Mouse (Mus musculus): ENCODE measurements around the gene Taf1a. TPM values are rescaled to one million over a fixed set of nuclear protein-coding genes. Genes with fewer than 3 reads are reported as not detected.
"Not testable (repeated sequence)": the region's sequence is repeated elsewhere in the genome, so short reads cannot be mapped to it uniquely, and the experiment has no call there.

Taf1a gene
- polyA plus RNA-seq, 1 experiment from 2014 or later, result 17.0 TPM

DNA sequence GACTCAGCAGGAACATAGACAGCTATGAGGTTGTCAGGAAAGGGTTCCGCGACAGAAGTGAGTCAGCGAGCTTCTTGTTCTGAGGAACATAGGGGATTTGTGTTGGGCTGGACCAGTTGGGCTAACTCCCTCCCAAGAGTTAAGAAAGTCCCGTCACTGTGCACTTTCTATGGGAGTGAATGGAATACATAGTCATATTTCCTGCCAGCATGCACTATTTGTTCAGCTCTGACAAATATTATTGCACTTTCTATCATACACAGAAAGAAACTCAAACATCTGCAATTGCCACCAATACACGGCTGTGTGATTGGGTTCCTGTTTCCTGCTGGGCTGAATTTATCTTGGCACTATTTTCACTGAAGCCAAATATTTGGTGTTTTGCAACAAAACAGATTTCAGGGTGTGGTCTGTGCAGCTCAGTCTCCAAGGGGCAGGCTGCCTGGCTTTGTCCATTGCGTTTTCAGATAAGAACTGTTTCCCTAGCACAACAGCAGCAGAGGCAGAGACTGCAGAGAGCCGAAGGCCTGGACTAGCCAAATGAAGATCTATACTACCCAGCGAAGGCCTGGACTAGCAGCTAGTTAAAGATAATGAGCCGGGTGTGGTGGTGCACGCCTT is 10.3 kb upstream of the Taf1a start:
- DNase-seq (ENCODE audit: low spot score), result no peak
- no peak overlapping the region for H3K4me3 ChIP-seq (ENCODE audit: low read depth, low read length)
- H3K27me3 ChIP-seq (ENCODE audit: control insufficient read depth, insufficient read depth, low read length), result no peaks in the 10 kb centered on the region
- H3K4me1 ChIP-seq (ENCODE audit: control insufficient read depth, insufficient read depth, low read length), result no peaks in the 10 kb centered on the region
- no peaks in the 10 kb centered on the region for H3K36me3 ChIP-seq (replicated peaks; ENCODE audit: control insufficient read depth, insufficient read depth, low read depth, low read length)
- no peak overlapping the region for H3K4me2 ChIP-seq (ENCODE audit: low read depth, low read length)
- H3K27ac ChIP-seq (replicated peaks; ENCODE audit: low read depth, low read length), result no peak overlapping the region
- no peak for ATAC-seq (replicated peaks; ENCODE audit: insufficient number of reproducible peaks, low FRiP score, low TSS enrichment, low read depth)
- no peaks in the 10 kb centered on the region for H3K9me3 ChIP-seq (replicated peaks; ENCODE audit: control insufficient read depth, low read length)
- 81% methylated on average over 10 of the region's 10 CpGs for WGBS
- H3K9ac ChIP-seq (replicated peaks; ENCODE audit: low read length), result no peak overlapping the region

DNA sequence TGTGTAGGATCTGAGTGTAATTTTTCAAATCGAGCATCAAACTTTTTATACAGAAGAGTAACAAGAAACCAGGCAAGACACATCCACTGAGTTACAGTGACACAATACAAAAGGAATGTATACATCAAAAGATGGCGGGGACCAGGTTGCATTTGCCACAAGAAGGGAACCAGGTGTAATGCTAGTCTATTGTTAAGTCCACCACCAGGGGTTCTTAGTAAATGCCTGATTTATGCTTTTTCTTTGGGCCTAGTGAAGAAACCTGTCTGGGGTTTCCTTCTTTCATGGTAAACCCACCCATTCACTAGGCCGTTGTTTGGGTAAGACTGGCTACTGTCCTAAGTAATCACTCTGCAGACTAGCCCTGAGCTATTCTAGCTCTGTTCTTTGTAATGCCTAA is 9.4 kb upstream of the Taf1a start:
- DNase-seq (ENCODE audit: low spot score); ATAC-seq (replicated peaks; ENCODE audit: insufficient number of reproducible peaks, low FRiP score, low TSS enrichment, low read depth): not testable (repeated sequence)

DNA sequence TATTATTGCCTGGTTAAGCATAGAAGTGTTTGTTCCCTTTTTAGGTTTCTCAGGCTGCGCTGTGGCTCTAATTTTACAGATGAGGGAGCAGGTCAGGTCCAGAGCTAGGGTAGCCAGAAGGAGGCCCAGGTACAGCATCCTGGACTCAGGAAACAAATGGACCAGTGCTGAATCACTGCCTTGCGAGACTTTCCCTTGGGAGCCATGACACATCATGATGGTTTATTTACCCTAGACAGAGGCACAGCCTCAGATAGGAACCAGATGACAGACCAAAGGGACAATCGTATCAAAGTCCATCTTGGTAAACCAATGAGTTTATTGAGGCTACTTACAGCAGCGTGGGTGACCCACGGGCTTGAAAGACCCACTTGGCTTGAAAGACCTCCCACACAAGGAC is 7.0 kb upstream of the Taf1a start:
- 80% methylated on average over 5 of the region's 5 CpGs for WGBS

More for the DNA sequence above, 9.4 kb upstream of the Taf1a start:
- not testable (repeated sequence) for H3K4me1 ChIP-seq (ENCODE audit: control insufficient read depth, insufficient read depth, low read length); H3K27me3 ChIP-seq (ENCODE audit: control insufficient read depth, insufficient read depth, low read length); H3K9me3 ChIP-seq (replicated peaks; ENCODE audit: control insufficient read depth, low read length); H3K9ac ChIP-seq (replicated peaks; ENCODE audit: low read length); H3K27ac ChIP-seq (replicated peaks; ENCODE audit: low read depth, low read length); H3K4me2 ChIP-seq (ENCODE audit: low read depth, low read length); H3K36me3 ChIP-seq (replicated peaks; ENCODE audit: control insufficient read depth, insufficient read depth, low read depth, low read length); H3K4me3 ChIP-seq (ENCODE audit: low read depth, low read length)
- WGBS, result 78% methylated on average over 3 of the region's 3 CpGs

DNA sequence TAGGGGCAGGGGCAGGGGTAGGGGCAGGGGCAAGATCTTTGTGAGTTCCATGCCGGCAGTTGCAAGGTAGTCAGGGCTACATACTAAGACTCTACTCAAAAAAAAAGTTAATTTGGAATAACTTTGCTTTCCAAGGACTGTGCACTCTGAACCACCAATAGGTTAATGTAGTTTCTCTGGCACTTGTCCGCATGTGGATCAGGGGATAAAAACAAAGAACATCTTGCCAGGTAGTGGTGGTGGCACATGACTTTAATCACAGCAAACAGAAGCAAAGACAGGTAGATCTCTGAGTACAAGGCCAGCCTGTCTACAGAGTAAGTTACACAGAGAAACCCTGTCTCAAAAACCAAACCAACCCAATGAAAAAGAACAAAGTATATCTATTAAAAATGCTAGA is 6.2 kb upstream of the Taf1a start:
- Histone ChIP-seq H3K4me1 (ENCODE audit: control insufficient read depth, insufficient read depth, low read length) (no peaks in the 10 kb centered on the region), H3K27ac (replicated peaks; ENCODE audit: low read depth, low read length) (no peak overlapping the region), H3K27me3 (ENCODE audit: control insufficient read depth, insufficient read depth, low read length) (no peaks in the 10 kb centered on the region), H3K4me2 (ENCODE audit: low read depth, low read length) (no peak overlapping the region), H3K36me3 (replicated peaks; ENCODE audit: control insufficient read depth, insufficient read depth, low read depth, low read length) (no peaks in the 10 kb centered on the region), H3K9me3 (replicated peaks; ENCODE audit: control insufficient read depth, low read length) (no peaks in the 10 kb centered on the region), H3K9ac (replicated peaks; ENCODE audit: low read length) (no peak overlapping the region), H3K4me3 (ENCODE audit: low read depth, low read length) (no peak overlapping the region)
- WGBS, result 82% methylated on average over 2 of the region's 2 CpGs
- no peak for DNase-seq (ENCODE audit: low spot score)
- no peak for ATAC-seq (replicated peaks; ENCODE audit: insufficient number of reproducible peaks, low FRiP score, low TSS enrichment, low read depth)

More for the DNA sequence above, 7.0 kb upstream of the Taf1a start:
- no peaks in the 10 kb centered on the region for H3K4me1 ChIP-seq (ENCODE audit: control insufficient read depth, insufficient read depth, low read length)
- H3K9me3 ChIP-seq (replicated peaks; ENCODE audit: control insufficient read depth, low read length), result no peaks in the 10 kb centered on the region
- no peaks in the 10 kb centered on the region for H3K27me3 ChIP-seq (ENCODE audit: control insufficient read depth, insufficient read depth, low read length)
- no peak overlapping the region for H3K4me3 ChIP-seq (ENCODE audit: low read depth, low read length)
- no peak overlapping the region for H3K27ac ChIP-seq (replicated peaks; ENCODE audit: low read depth, low read length)
- no peak for ATAC-seq (replicated peaks; ENCODE audit: insufficient number of reproducible peaks, low FRiP score, low TSS enrichment, low read depth)
- H3K4me2 ChIP-seq (ENCODE audit: low read depth, low read length), result no peak overlapping the region
- DNase-seq (ENCODE audit: low spot score), result no peak
- no peaks in the 10 kb centered on the region for H3K36me3 ChIP-seq (replicated peaks; ENCODE audit: control insufficient read depth, insufficient read depth, low read depth, low read length)
- H3K9ac ChIP-seq (replicated peaks; ENCODE audit: low read length), result no peak overlapping the region

DNA sequence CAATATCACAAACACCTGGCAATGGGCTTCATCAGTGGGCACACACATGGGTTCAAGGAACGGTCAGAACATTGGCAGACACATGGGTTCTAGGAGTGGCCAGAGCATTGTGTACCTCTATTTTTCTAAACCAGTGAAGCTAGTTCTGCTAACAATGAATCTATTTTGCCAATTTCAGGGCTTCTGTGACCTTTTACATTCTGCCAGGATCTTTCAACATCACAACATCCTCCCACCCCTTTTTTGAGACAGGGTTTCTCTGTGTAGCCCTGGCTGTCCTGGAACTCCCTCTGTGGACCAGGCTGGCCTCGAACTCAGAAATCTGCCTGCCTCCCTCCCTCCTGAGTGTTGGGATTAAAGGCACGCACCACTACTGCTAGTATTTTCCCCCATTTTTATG is 1.4 kb upstream of the Taf1a start:
- H3K27ac ChIP-seq (replicated peaks; ENCODE audit: low read depth, low read length); H3K9me3 ChIP-seq (replicated peaks; ENCODE audit: control insufficient read depth, low read length); H3K4me2 ChIP-seq (ENCODE audit: low read depth, low read length); H3K4me1 ChIP-seq (ENCODE audit: control insufficient read depth, insufficient read depth, low read length); H3K27me3 ChIP-seq (ENCODE audit: control insufficient read depth, insufficient read depth, low read length); H3K9ac ChIP-seq (replicated peaks; ENCODE audit: low read length); H3K36me3 ChIP-seq (replicated peaks; ENCODE audit: control insufficient read depth, insufficient read depth, low read depth, low read length); H3K4me3 ChIP-seq (ENCODE audit: low read depth, low read length); DNase-seq (ENCODE audit: low spot score); ATAC-seq (replicated peaks; ENCODE audit: insufficient number of reproducible peaks, low FRiP score, low TSS enrichment, low read depth): not testable (repeated sequence)
- WGBS, result 86% methylated on average over 3 of the region's 3 CpGs

DNA sequence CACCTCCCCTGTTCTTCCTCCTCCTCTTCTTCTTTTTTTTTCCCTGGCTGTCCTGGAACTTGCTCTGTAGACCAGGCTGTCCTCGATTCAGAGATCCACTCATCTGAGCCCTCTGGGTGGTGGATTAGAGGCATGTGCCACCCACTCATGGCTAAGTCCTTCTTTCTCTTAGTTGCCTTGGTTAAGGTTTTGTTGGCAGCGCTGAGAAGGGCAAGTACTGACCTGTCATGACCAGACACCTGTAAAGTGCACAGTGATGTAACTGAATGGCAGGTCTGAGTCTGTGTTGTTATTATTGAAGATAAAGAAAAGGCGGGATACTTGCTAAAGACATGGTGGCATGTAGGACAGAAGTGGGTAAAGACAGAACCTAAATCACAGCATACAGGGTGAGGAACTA is 14.6 kb downstream of the Taf1a start:
- WGBS, result 90% methylated on average over 3 of the region's 3 CpGs
- no peak for DNase-seq (ENCODE audit: low spot score)

DNA sequence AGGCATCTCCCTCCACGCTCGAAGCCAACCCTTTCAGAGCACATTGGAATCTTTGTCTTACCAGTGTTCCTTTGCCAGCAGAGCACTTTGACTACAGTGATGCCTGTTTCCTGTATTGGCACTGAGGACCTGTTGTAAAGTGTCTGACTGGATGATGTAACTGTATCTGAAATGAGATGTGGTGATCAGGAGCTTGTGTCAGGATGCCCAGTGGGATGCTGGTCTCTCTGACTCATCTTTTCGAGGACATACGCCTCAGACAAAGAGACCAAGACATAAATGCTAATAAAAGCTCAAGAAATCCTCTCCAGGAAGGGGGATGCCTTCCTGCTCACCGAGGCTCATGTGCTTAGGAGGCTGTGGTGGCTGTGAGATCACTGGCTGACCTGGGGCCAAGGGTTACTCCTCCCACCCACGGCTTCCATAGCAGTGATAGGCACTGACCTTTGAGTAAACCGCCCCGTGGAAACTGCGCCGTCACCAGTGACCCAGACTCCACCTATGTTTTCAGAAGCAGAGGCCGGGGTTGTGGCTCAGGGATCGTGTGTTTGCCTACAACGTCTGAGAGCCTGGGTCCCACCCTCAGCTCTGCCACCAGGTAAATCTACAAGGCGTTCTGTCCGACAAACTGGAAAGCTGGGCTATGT is 25.4 kb downstream of the Taf1a start:
- Histone ChIP-seq H3K27ac (replicated peaks; ENCODE audit: low read depth, low read length) (no peak overlapping the region), H3K9me3 (replicated peaks; ENCODE audit: control insufficient read depth, low read length) (no peaks in the 10 kb centered on the region), H3K27me3 (ENCODE audit: control insufficient read depth, insufficient read depth, low read length) (no peaks in the 10 kb centered on the region), H3K9ac (replicated peaks; ENCODE audit: low read length) (no peak overlapping the region), H3K4me3 (ENCODE audit: low read depth, low read length) (no peak overlapping the region), H3K4me2 (ENCODE audit: low read depth, low read length) (no peak overlapping the region), H3K36me3 (replicated peaks; ENCODE audit: control insufficient read depth, insufficient read depth, low read depth, low read length) (no peaks in the 10 kb centered on the region; the same call in none of the 2 replicates), H3K4me1 (ENCODE audit: control insufficient read depth, insufficient read depth, low read length) (no peaks in the 10 kb centered on the region)
- WGBS, result 89% methylated on average over 15 of the region's 15 CpGs
- DNase-seq (ENCODE audit: low spot score), result no peak
- no peak for ATAC-seq (replicated peaks; ENCODE audit: insufficient number of reproducible peaks, low FRiP score, low TSS enrichment, low read depth)

More for the DNA sequence above, 14.6 kb downstream of the Taf1a start:
- no peak overlapping the region for H3K4me3 ChIP-seq (ENCODE audit: low read depth, low read length)
- no peaks in the 10 kb centered on the region for H3K27me3 ChIP-seq (ENCODE audit: control insufficient read depth, insufficient read depth, low read length)
- peaks cover 3% of the 10 kb centered on the region for H3K36me3 ChIP-seq (replicated peaks; ENCODE audit: control insufficient read depth, insufficient read depth, low read depth, low read length)
- no peaks in the 10 kb centered on the region for H3K4me1 ChIP-seq (ENCODE audit: control insufficient read depth, insufficient read depth, low read length)
- no peak for ATAC-seq (replicated peaks; ENCODE audit: insufficient number of reproducible peaks, low FRiP score, low TSS enrichment, low read depth)
- H3K9me3 ChIP-seq (replicated peaks; ENCODE audit: control insufficient read depth, low read length), result no peaks in the 10 kb centered on the region
- no peak overlapping the region for H3K4me2 ChIP-seq (ENCODE audit: low read depth, low read length)
- no peak overlapping the region for H3K27ac ChIP-seq (replicated peaks; ENCODE audit: low read depth, low read length)
- H3K9ac ChIP-seq (replicated peaks; ENCODE audit: low read length), result no peak overlapping the region

DNA sequence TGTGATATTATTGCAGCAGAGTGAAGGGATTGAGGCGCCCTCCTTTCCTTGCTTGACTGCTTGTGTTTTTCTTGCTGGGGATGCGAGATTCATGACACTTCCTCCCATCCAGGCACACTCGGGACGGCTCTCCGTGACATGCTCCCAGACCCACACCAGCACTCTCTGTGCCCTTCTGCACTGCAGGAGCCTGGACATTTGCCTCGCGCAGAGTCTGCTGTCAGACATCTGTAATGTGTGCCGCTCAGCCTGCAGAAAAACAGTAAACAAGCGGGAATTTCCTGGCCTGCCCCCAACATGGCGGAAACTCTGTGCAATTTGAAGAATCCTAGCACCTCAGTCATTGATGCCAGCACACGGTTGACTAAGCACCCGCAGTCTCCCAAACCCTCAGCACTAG is 29.1 kb downstream of the Taf1a start, which contains the start of gene Hhipl2:
TSS of gene Hhipl2 (plus strand) at position 343 of the 400 bp plus-strand sequence.
- no peak for DNase-seq (ENCODE audit: low spot score)
- H3K4me3 ChIP-seq (ENCODE audit: low read depth, low read length), result no peak within 1 kb of the TSS
- H3K27me3 ChIP-seq (ENCODE audit: control insufficient read depth, insufficient read depth, low read length), result no peaks in the 10 kb centered on the region
- H3K9ac ChIP-seq (replicated peaks; ENCODE audit: low read length), result no peak within 1 kb of the TSS
- H3K4me1 ChIP-seq (ENCODE audit: control insufficient read depth, insufficient read depth, low read length), result no peaks in the 10 kb centered on the region
- 75% methylated on average over 12 of the region's 12 CpGs for WGBS
- H3K27ac ChIP-seq (replicated peaks; ENCODE audit: low read depth, low read length), result no peak within 1 kb of the TSS
- no peaks in the 10 kb centered on the region for H3K36me3 ChIP-seq (replicated peaks; ENCODE audit: control insufficient read depth, insufficient read depth, low read depth, low read length)
- no peak within 1 kb of the TSS for H3K4me2 ChIP-seq (ENCODE audit: low read depth, low read length)
- no peaks in the 10 kb centered on the region for H3K9me3 ChIP-seq (replicated peaks; ENCODE audit: control insufficient read depth, low read length)
- no peak for ATAC-seq (replicated peaks; ENCODE audit: insufficient number of reproducible peaks, low FRiP score, low TSS enrichment, low read depth)

Data from embryonic facial prominence, embryonic 11.5 days (tissue).